Mouse (Mus musculus): ENCODE measurements around the gene Uts2b.
"Not testable (repeated sequence)": the region's sequence is repeated elsewhere in the genome, so short reads cannot be mapped to it uniquely, and the experiment has no call there.

Uts2b gene

DNA sequence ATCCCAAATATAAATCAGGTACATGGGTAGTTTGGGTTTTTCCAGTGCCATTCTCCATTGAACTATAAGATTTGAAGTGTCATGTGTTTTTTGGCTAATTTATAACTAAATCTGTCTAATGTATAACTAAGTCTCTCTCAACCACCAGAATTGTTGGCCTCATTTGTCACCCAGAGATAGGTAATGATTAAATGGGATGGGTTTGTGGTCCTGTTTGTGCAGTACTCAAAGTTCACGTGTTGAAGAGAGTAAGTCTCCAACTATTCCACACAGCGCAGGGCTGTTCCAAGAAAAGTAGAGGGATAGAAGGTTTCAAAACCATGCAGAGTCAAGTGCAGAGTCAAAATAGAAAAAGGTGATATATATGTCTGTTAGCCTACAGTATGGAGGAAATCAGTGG lies 5.3 kb upstream of the Uts2b start:
- DNase-seq (ENCODE audit: low spot score) = no peak

DNA sequence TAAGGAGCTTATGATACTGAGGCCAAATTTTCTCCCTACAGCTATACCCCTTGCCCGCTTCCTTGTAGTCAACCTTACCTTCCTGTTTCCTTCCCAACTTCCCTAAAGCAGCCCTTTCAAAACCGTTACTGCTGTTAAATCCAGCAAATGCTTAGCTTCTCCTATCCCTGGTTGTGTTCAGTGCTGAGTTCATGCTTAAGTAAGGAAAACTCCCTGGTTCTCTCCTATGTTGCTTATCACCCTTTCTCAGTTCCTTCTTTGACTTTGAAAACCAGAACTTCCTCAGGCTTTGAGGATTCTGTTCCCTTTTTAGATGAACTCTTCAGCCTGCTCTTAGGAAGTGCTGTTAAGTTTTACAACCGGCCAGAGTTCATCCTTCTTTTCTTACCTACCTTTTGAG lies 4.1 kb upstream of the Uts2b start:
- DNase-seq (ENCODE audit: low spot score) = no peak

DNA sequence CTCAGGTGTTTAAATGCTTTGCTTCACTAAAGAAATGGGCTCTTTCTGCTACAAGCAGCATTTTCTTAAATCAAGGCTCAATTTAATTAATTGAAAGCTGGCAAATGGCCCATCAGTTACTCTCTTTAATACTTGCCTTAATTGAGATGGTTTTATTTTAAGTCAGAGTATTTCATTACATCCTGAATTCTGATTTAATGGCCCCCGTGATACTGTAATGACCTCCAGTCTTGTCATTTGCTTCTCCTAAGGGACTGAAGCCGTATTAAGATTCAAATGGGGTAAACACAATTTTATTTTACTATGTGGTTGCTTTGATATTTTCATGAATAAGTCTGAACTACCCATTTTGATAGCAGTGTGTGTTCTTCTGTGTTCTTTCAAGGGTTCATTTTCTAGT lies 661 bp upstream of the Uts2b start:
- DNase-seq (ENCODE audit: low spot score) = no peak

DNA sequence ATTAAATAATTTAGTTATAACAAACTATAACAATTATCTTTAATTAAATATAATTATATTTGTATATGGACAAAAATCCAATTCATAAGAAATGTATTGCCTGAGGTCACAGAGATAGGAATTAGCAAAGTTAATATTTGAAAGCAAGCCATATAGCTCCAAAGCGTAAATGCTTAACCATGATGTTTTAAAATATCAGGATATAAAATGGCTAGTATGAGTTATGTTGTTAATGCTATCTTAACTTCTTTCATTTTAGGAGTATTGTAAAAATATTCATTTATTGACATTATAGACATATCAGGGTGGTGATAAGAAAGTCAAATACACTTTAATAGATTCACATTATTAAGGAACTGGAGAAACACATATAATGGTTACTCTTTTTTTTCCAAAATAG lies 10.0 kb downstream of the Uts2b start:
- DNase-seq (ENCODE audit: low spot score) = no peak

DNA sequence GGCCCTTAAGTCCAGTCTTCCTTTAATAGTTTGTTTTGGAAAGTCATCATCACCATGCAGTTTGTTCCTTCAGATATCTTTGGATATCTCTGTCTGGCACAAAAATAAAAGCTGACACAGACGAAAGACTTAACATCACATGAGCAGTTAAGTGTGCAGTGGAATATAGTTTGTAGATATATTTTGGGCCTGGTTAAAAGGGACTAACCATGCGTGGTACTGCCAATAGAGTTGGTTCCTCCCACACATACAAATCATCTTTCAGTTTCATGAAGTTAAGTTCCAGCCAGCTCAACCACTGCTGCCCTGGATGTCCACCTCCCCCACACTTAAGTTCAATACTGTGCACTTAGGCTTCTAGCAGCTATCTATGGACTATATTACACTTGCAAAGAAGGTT lies 15.6 kb downstream of the Uts2b start:
- DNase-seq (ENCODE audit: low spot score) = no peak

DNA sequence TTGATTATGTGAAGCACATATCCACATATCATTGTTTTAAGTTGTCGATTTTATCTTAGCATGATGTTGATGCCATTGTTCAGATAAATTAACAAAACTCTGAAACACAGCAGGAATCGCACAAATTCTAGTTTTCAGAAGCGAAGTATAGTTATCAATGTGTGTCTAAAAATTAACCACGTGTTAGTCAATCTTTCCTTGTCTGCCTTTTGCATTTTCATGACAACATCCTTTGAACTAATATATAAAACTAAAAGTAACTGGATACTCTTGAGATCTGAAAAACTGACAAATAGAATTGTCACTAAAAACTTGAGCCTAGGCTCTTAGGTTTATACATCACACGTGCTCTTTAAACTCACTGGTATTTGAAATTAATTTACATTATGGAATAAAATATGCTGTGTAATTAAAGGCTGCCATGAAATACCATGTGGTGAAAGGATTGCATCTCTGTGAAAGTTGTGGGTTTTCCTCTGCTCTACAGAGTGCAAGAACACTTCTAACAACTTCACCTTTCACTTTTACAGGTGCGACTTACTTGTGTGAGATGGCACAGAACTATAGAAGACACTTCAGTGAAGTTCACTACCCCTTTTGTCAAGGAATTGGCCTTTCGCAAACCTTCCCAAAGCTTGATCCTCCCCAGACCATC lies 20.0 kb downstream of the Uts2b start:
- no peak for DNase-seq (ENCODE audit: low spot score)

DNA sequence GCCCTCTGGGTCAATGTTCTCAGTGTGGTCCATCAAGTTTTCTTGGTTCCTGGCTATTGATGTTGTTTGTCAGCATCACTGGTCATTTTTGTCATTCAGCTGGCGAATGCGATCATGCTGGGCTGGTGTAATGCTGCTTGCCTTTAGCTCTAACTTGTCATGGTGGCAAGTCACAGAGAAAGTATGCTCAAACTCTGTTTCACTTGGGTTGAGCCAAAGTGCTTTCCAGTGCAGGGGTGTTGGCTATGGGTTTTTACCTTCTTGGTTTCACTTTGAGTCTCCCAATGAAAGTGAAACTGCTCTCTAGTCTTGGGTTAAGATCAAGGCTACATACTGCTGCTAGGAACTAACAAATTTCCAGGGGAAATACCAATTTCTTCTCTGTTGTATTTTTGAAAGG lies 20.8 kb downstream of the Uts2b start:
- DNase-seq (ENCODE audit: low spot score) = no peak

DNA sequence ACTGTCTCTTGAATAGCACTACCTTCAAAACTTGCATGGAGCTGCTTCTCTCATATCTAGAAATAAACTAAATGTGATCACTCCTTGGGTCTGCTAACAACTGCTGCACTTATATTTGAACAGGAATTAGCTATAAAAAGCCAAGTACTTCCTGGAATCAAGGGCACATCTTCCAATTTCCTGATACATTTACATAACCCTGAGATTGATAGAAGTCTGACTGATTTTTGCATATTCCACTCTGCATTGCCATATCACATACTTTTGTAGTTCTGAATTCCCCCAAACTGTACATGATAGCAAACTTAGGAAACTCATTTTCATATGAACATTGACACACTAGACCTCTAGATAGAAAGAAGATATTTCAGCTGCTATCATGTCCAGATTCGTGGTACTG lies 21.7 kb downstream of the Uts2b start:
- DNase-seq (ENCODE audit: low spot score) = no peak

DNA sequence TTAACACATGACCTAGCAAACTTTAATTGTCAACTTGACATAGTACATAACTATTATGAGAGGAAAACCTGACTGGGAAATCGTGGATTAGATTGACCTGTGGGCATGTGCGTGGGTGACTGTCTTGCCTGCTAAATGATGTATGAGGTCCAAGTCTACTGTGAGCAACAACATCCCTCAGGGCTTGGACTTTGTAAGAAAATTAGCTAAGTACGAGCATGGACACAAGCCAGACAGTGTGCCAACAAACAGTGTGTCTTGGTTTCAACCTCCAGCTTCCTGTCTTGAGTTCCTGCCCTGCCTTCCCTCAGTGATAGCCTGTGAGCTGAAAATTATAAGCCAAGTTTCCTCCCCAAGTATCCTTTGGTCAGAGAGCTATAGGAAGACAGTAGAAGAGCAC lies 22.5 kb downstream of the Uts2b start:
- DNase-seq (ENCODE audit: low spot score) = no peak

DNA sequence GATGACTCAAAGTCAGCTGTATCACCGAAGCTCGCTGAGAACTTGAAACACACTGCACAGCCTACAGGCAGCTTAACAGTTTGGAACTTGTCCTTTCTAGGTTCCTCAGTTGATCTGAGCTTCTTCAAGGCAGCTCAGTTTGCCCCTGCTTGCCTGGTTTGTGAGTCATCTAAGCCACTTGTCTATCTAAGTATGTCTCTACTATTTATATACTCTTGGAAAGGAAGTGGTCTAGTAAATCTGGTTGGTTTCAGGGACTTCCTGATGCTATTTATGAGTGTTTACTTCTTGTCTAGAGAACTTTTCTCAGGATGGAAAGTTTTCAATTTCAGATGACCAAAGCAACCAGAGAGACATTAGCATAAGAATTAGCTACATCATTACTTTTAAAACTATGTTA lies 43.6 kb downstream of the Uts2b start:
- no peak for DNase-seq (ENCODE audit: low spot score)

DNA sequence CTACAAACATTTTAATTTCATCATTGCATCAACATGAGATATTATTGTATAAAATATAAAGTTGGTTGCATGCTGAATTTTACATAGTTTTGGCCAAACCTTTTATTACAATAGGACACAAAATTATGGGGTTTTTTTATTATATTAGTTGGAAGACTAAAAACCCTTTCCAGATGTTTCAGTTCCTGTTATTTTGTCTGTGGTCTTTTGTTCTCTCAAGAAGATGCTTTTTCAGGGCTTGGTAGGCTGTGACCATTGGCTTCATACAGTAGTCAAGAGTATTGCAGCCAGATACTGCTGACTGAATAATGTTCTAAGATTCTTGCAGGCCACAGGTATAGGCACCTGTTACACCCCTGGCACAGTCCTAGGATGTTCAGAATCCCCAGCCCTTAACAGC lies 48.0 kb downstream of the Uts2b start:
- no peak for DNase-seq (ENCODE audit: low spot score)

DNA sequence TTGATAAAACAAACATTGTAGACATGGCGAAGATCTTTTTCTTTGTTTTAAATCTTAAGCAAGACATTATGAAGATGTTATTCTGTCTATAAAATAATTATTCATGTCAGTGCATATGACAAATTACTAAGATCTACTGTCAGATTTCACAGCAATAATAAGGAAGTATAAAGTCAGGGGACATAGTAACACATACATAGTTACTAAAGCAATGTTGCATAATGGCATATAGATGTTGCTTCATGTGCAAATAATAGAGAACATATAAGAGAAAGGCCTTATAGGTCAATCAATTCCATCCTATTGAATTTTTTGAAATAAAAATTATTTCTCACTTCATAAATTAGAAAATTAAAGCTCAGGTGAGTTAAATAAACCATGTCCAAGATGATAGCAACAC lies 50.9 kb downstream of the Uts2b start:
- DNase-seq (ENCODE audit: low spot score) = no peak

DNA sequence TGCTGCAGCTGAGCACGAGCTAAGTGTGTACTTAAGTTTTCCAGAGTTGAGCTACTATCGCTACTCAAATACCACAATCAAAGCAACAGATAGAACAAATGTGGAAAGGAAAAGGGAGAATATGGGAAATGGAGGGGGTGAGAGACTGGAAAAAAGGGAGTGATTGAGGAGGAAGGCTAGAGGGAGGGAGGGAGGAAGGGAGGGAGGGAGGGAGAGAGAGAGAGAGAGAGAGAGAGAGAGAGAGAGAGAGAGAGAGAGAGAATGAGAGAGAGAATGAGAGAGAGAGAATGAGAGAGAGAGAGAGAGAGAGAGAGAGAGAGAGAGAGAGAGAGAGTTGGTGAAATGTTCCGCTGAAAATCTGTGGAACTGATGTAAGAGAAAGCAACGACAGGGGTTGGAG lies 62.9 kb downstream of the Uts2b start, which contains the start of gene Ostn:
Gene Ostn (plus strand): TSS at position 301 of the 400 bp plus-strand sequence.
- not testable (repeated sequence) for DNase-seq (ENCODE audit: low spot score)
